Mouse (Mus musculus) leukemia stem cell, adult 10-12 weeks (primary cell): Measurements from ENCODE around the gene C9orf72. TPM values are rescaled to one million over a fixed set of nuclear protein-coding genes. Genes with fewer than 3 reads are reported as not detected.

ENCODE experiments used
- polyA plus RNA-seq: library from polyadenylated mRNA; stranded (reverse); fragments of >175 nt; gene quantifications from 2 replicates; pipeline ENCODE4 v1.2.3, GENCODE M21; 2012; ENCODE audit warnings: low replicate concordance

Gene C9orf72
- polyA plus RNA-seq, result 0.27 TPM in 1 of 2 replicates, not detected in the other

GRCm38 (mm10) chr4:35225734-35226495 lies at the start of gene C9orf72:
C9orf72 (minus strand) TSS chr4:35226175.

DNA sequence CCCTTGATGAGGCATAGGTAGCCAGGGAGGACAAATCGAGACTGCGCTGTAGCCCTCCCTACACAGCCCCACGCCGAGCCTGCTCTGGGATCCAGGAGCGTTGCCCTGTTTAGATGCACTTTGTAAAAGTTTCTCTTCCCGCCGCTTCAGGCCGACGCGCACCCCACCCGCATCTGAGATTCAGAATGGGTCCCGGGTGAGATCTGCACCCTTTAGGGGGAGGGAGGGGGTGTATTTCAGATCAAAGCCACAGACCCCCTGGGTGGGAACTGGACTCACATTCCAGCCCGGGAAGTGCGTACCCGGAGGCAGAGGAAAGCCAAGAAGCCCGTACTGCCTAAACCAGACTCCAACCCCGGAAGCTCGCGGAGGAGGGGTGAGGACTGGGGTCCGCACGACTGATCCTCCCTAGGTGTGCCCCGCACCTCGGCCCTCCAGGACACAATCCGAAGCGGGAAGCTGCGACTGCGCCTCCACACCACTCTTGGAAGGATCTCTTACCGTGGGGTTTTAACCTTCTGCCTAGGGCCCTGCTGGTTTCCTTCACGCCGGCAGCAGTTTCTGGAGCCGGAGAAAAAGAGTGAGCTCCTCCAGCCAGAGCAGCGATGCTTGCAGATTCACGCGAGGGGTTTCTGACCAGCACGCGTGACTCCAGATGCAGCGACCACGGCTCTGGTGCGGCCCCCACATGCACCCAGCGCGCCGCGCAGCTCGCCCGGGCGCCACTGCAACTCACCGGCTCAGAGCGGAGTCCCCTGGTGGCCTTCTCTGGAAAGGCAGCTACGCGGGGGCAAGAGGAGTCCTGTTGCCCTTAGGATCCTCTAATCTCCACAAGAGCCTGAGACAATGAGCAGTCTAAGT lies 69.0 kb downstream of the C9orf72 start, which contains the start of gene Mob3b:
TSS of gene Mob3b (minus strand) at position 734 of the 861 bp plus-strand sequence.

DNA sequence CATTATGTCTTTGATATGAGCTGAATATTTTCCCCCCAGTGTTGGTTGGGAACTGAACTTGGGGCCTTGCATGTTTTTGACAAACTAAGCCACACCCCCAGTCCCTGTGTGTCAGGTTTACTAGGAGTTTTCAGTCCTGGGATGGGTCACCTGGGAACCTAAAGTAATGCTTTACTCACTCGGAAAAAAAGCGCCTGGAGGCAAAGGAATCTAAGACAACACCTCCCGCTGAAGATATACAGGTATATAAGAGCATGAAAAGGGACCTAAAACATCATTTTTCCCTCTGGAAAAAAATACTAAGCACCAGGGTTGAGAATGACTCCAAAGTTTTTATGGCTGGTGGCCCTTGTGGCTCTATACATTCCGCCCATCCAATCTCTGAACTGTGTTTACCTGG lies 74.2 kb downstream of the C9orf72 start, which contains the start of gene Ifnk:
TSS of gene Ifnk (plus strand) at position 301 of the 400 bp plus-strand sequence.

Other genes starting within 250 kb of the C9orf72 start
- gene Ifnk, start 74.1 kb downstream of the C9orf72 start, polyA plus RNA-seq, result not detected in 2 replicates
- gene Mob3b, start 68.7 kb downstream of the C9orf72 start, polyA plus RNA-seq, result 0.51 and 2.0 TPM in 2 replicates